Mouse (Mus musculus) testis, postnatal 14 days (tissue): ENCODE results near the gene Csf2rb.
A peak's percentile ranks its signal among the peaks of the same experiment; 100 is the strongest.

Source experiments
- DNase-seq: peaks from one replicate; pipeline ENCODE4 v3.0.0; 2021; ENCODE audit warnings: low spot score

Gene Csf2rb

DNA sequence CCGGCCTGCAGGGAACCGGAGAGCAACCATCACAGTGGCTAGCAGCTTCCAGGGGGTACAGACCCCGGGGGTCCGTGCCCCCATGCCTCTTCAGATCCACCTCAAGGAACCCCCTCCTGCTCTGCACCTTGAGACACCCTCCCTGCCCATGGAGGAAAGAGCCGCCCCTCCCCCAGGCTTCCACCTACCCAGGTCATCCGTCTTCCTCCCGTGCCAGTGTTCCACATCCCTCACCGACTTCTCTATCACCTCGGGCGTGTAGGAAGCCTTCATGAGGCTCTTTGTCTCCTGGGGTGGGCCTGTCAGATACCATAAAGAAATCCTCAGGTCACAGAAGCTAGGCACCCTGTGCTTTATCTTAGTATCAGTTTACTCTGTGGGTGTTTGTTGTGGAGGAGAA is 53.0 kb downstream of the Csf2rb start:
- DNase-seq, result no peak

DNA sequence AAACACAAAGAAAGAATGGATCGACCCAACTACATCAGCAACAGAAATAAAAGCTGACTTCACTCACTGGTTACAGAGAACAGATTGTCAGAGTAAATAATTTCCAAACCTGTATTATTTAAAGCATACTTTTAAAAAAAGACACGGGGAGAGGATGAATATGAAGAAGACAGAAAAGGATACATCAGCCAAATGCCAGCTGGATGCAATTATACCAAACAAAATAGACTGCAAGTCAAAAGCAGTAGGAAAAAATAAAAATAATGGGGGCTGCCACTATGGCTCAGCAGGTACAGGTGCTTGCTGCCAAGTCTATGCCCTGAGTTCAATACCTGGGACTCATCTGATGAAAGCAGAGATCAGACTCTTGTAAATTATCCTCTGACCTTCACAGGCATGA is 54.7 kb downstream of the Csf2rb start:
- no peak for DNase-seq

GRCm38 (mm10) chr15:78380741-78381140 is 55.2 kb downstream of the Csf2rb start:
- no peak for DNase-seq

DNA sequence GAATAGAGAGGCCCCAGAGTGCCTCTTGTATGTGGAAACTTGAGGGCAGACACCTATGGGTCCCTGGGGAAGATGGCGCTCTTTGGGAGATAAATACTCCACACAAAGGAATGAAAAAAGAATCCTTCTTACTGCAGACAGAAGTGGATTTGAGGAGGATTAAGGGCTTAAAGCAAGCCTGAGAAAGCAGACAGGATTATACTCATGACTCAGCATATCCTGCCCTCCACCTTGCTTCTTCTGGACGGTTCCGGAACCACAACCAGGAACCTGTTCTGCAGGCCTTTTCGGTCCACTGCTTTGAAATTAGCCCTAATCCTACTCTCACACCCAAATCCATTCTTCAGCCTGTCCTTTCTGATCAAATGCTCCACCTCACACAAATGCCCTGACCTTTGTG is 56.6 kb downstream of the Csf2rb start:
- no peak for DNase-seq

GRCm38 (mm10) chr15:78383450-78384219 is 58.1 kb downstream of the Csf2rb start:
- peak; percentile 45 for DNase-seq

- DNase-seq, result no peak
Observed at GRCm38 (mm10) chr15:78384220-78385116, 58.9 kb downstream of the Csf2rb start.

- no peak for DNase-seq
Observed at GRCm38 (mm10) chr15:78385564-78385963, 60.0 kb downstream of the Csf2rb start.

DNA sequence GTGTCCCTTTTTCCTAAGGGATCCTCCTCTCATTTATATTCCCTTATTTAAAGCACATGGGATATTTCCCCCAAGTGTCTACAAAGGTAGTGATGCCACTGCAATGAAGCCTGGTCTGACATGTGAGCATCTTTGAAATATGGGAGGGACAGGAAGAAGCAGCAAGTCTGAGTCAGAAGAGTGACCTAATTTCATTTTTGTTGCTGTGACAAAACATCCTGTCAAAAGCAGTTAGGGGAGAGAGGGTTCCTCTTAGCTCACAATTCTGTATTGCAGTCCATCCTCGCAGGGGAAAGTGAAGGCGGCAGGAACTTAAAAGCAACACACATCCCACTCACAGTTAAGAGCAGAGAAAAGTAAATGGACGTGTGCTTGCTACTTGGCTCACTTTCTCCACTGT is 65.3 kb downstream of the Csf2rb start:
- DNase-seq, result no peak

DNA sequence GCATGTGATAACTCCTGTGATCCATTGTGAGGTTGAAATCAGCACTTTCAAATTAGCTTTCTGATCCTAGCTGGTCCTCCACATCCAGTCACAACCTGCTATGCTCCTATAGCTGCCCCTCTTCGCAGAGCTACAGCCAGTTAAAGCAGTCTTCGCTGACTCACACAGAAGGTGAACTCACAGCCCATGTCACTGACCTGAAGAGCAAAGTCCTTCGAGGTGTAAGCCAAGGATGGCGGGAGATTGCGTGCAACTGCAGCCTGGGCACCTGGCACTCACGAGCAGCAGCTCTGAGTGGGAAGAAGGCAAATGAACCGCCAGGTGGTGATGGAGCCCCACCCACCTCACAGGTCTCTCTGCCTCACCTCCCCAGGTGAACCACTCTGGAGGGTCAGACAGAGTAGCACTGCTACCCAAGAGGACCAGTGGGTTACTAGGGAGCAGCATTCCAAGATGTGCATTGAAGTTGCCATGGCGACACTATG is 70.0 kb downstream of the Csf2rb start, which contains the start of gene Tex33:
Gene Tex33 (minus strand): TSS at position 435 of the 485 bp plus-strand sequence.
- no peak for DNase-seq

GRCm38 (mm10) chr15:78401345-78401744 is 75.8 kb downstream of the Csf2rb start:
- no peak for DNase-seq

DNA sequence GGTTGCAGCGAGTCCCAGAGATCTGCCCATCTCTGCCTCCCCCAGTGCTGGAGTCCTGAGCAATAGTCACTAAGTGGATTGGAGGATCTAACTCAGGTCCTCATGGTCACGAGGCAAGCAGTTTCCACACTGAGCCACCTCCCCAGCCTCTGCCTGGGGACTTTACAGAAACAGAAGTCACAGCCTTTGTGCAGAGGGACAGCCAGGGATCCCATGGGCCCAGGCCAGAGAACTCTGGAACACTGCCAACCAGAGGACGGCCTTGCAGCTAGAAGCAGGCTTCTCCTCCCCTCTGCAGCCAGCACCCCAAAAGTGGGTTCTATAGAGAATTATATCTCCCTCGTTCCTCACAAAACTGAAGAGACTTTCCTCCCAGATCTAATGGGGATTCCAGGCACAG is 76.4 kb downstream of the Csf2rb start:
- DNase-seq, result peak; percentile 68

GRCm38 (mm10) chr15:78402423-78402822 is 76.9 kb downstream of the Csf2rb start:
- peak; percentile 67 for DNase-seq

- DNase-seq, result peak; percentile 81
Observed at GRCm38 (mm10) chr15:78403301-78403741, 77.8 kb downstream of the Csf2rb start.
